ENCODE assay signal across 10 mouse cellular contexts in the genomic region with DNA sequence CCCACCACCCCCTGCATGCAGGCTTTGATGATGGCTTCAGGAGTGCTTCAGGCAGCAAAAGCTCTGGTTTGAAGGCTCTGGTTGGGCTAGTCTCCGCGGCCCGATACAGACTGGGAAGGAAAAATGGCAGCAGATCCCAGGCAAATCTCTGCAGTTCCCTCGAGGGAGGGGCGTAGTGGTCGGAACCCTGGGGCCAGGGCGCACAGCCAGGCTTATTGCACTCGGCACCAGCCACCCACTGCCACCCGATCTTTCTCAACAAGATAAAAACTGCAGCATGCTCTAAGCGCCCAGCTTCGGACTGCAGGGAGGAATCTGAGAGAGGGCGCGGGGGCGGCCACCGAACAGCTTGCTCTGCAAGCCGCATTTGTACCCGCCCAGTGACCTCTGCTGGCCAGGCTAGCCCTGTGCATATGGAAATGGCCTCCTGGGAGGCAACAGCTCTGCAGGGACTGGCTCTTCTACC. TPM values are rescaled to one million over a fixed set of nuclear protein-coding genes. Genes with fewer than 3 reads are reported as not detected.
DNase-seq lines count a peak whose midpoint lies in the region; ATAC-seq and TF ChIP-seq lines count a peak whose summit lies in the region.
"Had no signal": no experiment of that assay in that cellular context is flagged by ENCODE, and none has a peak within 500 bp of the region (broad histone marks: within the 10 kb centered on the region; RNA-seq: fewer than 3 reads in every experiment).

No protein-coding gene starts in this region.

- H3K4me2 ChIP-seq in embryonic facial prominence, embryonic 15.5 days (replicated peaks), result peak overlapping the region; percentile 39
- H3K4me2 ChIP-seq in midbrain, postnatal 0 days (ENCODE audit: low read depth, low read length, poor library complexity, severe bottlenecking), result peak overlapping the region; percentile 45

- intact Hi-C loops in heart, postnatal 10 days (cut with DNase I), result no loop called here
- intact Hi-C loops in left cerebral cortex, postnatal 14 days (cut with DNase I), result loop anchor here (2.0 kb wide), 1 partner anchor 57 kb away; no protein-coding TSS in a partner anchor

- no peaks in the 10 kb centered on the region for H3K9me3 ChIP-seq in embryonic facial prominence, embryonic 15.5 days (replicated peaks)
- no peaks in the 10 kb centered on the region for H3K9me3 ChIP-seq in midbrain, postnatal 0 days (ENCODE audit: low read length)

- peak; percentile 24 for DNase-seq in adrenal gland, postnatal 14 days
- DNase-seq in adrenal gland, adult 8-10 months, result no peak
- DNase-seq in T-cell, adult 2 months (ENCODE audit: low spot score), result peak; percentile 13
- peak; percentile 17 to 43 for DNase-seq in heart, postnatal 10 days
- peak; percentile 51 to 62 for DNase-seq in left cerebral cortex, postnatal 14 days (ENCODE audit: low spot score in 2 of 2)
- DNase-seq in midbrain, postnatal 0 days (ENCODE audit: low spot score), result peak; percentile 61
- no peak for DNase-seq in spleen, postnatal 36 days (ENCODE audit: low spot score in 2 of 2)

- H3K9ac ChIP-seq in embryonic facial prominence, embryonic 15.5 days, result no peak overlapping the region
- peak overlapping the region; percentile 14; the same call in 1 of the 2 replicates for H3K9ac ChIP-seq in midbrain, postnatal 0 days (replicated peaks; ENCODE audit: low read length, poor library complexity, severe bottlenecking)

- no peak overlapping the region for H3K27ac ChIP-seq in embryonic facial prominence, embryonic 15.5 days (replicated peaks)
- no peak overlapping the region for H3K27ac ChIP-seq in midbrain, postnatal 0 days (ENCODE audit: low read depth, low read length)

- H3K4me1 ChIP-seq in embryonic facial prominence, embryonic 15.5 days, result peaks cover 6% of the 10 kb centered on the region; the same call in 1 of the 2 replicates
- H3K4me1 ChIP-seq in midbrain, postnatal 0 days (ENCODE audit: insufficient read depth, low read length), result no peaks in the 10 kb centered on the region

- peaks cover 12% of the 10 kb centered on the region for H3K27me3 ChIP-seq in embryonic facial prominence, embryonic 15.5 days
- no peaks in the 10 kb centered on the region for H3K27me3 ChIP-seq in midbrain, postnatal 0 days (ENCODE audit: insufficient read depth, low read length)

- no peaks in the 10 kb centered on the region for H3K36me3 ChIP-seq in embryonic facial prominence, embryonic 15.5 days
- no peaks in the 10 kb centered on the region for H3K36me3 ChIP-seq in midbrain, postnatal 0 days (ENCODE audit: insufficient read depth, low read length)

- WGBS in embryonic facial prominence, embryonic 15.5 days, result 2% methylated on average over 17 of the region's 17 CpGs
- 3% methylated on average over 17 of the region's 17 CpGs for WGBS in midbrain, postnatal 0 days

- peak; percentile 66 for TF ChIP-seq CTCF in midbrain, postnatal 0 days (IDR thresholded peaks at IDR 0.05)

- ATAC-seq in embryonic facial prominence, embryonic 15.5 days (ENCODE audit: insufficient number of reproducible peaks, low FRiP score, low TSS enrichment, low read depth), result no peak
- ATAC-seq in midbrain, postnatal 0 days (ENCODE audit: low FRiP score), result peak; percentile 86

- H3K4me3 ChIP-seq in embryonic facial prominence, embryonic 15.5 days (replicated peaks), result no peak overlapping the region
- peak overlapping the region; percentile 23 for H3K4me3 ChIP-seq in midbrain, postnatal 0 days (ENCODE audit: low read depth, low read length)

RNA-seq across cellular contexts. Expression of a gene that starts 23.0 kb away (rescaled TPM):
- not detected in 2 replicates for total RNA-seq in adrenal gland, postnatal 14 days (2021)
- total RNA-seq in adrenal gland, adult 8-10 months (2022), result not detected
- polyA plus RNA-seq in embryonic facial prominence, embryonic 15.5 days (2015; fragmentation: Nextera tagmentation; extraction: Ambion mirVana), result not detected in 2 replicates
- not detected for total RNA-seq in heart, postnatal 10 days (2021)
- total RNA-seq in left cerebral cortex, postnatal 14 days (2021), result not detected
- not detected in 2 replicates for total RNA-seq in midbrain, postnatal 0 days (2014; rRNA removed)
- polyA plus RNA-seq in midbrain, postnatal 0 days (2015; fragmentation: Nextera tagmentation; extraction: Ambion mirVana), result not detected in 2 replicates
- total RNA-seq: gastrocnemius, adult 8-10 months had no signal
- polyA plus RNA-seq: small intestine, adult 2 months had no signal

RNA-seq across cellular contexts. Expression of a gene that starts 58.9 kb away (rescaled TPM):
- 1.4 and 4.0 TPM in 2 replicates for total RNA-seq in adrenal gland, postnatal 14 days (2021)
- 1 to 10 TPM in 2 of 4 experiments, under 1 TPM in 2; 0.61 to 2.3 (median 1.1) TPM for total RNA-seq in adrenal gland, adult 8-10 months (2022)
- 0.35 TPM in 2 replicates for polyA plus RNA-seq in embryonic facial prominence, embryonic 15.5 days (2015; fragmentation: Nextera tagmentation; extraction: Ambion mirVana)
- total RNA-seq in heart, postnatal 10 days (2021), result under 1 TPM; 0.65 to 0.67 TPM
- total RNA-seq in left cerebral cortex, postnatal 14 days (2021), result 100 to 1,000 TPM in 1 of 2 experiments, 10 to 100 TPM in 1; 97.4 to 107 TPM
- total RNA-seq in midbrain, postnatal 0 days (2014; rRNA removed), result 17.6 and 17.7 TPM in 2 replicates
- polyA plus RNA-seq in midbrain, postnatal 0 days (2015; fragmentation: Nextera tagmentation; extraction: Ambion mirVana), result 1.4 and 1.7 TPM in 2 replicates

Comparison
In these comparisons a context has a peak if more than half of its experiments do, and no peak if none do; other contexts are left out.
1. DNase-seq: peak in adrenal gland, postnatal 14 days (single experiment), T-cell, adult 2 months (single experiment), heart, postnatal 10 days (2 of 2), left cerebral cortex, postnatal 14 days (2 of 2) and midbrain, postnatal 0 days (single experiment); none in adrenal gland, adult 8-10 months (single experiment) and spleen, postnatal 36 days (0 of 2).